Mouse (Mus musculus) heart, embryonic 12.5 days (tissue): ENCODE measurements at regions not wholly inside any gene's neighbourhood (a gene's known extent, or its start where the extent isn't known, plus 50 kb on each side); places are given as distances from the start of the nearest gene placed in this dataset.

Experiments used
- ATAC-seq: fragments of 200-750 bp; cut with Nextera tagmentation; 2 replicates; pipeline ENCODE4 v1.8.0; 2017; ENCODE audit warnings: moderate TSS enrichment, moderate library complexity; ENCODE audit not compliant: insufficient number of reproducible peaks, low FRiP score
- H3K27ac ChIP-seq: fragments of 300-500 bp; sonication (generic); 2 replicates; pipeline ENCODE4 v1.5.1; 2016; ENCODE audit warnings: mild to moderate bottlenecking, moderate library complexity; ENCODE audit not compliant: poor library complexity, severe bottlenecking
- H3K27me3 ChIP-seq: fragments of 300-500 bp; sonication (generic); replicated peaks from 2 replicates; pipeline ENCODE4 v1.6.1; 2016; ENCODE audit warnings: mild to moderate bottlenecking, moderate library complexity
- H3K36me3 ChIP-seq: fragments of 300-500 bp; sonication (generic); 2 replicates; pipeline ENCODE4 v1.6.1; 2016; ENCODE audit warnings: mild to moderate bottlenecking, moderate library complexity
- H3K4me1 ChIP-seq: fragments of 300-500 bp; sonication (generic); replicated peaks from 2 replicates; pipeline ENCODE4 v1.6.1; 2016; ENCODE audit warnings: mild to moderate bottlenecking
- H3K4me2 ChIP-seq: fragments of 300-500 bp; sonication (generic); 2 replicates; pipeline ENCODE4 v1.6.1; 2016; ENCODE audit warnings: mild to moderate bottlenecking, moderate library complexity
- H3K4me3 ChIP-seq: fragments of 300-500 bp; sonication (generic); 2 replicates; pipeline ENCODE4 v1.5.1; 2016; ENCODE audit warnings: mild to moderate bottlenecking
- H3K9ac ChIP-seq: fragments of 300-500 bp; sonication (generic); 2 replicates; pipeline ENCODE4 v1.6.1; 2016; ENCODE audit warnings: mild to moderate bottlenecking, moderate library complexity
- H3K9me3 ChIP-seq: fragments of 300-500 bp; sonication (generic); replicated peaks from 2 replicates; pipeline ENCODE4 v1.6.1; 2016; ENCODE audit warnings: mild to moderate bottlenecking, moderate library complexity
- WGBS: fragments of 180-500 bp; shearing (Covaris S2); methylation state at CpG from one replicate; pipeline ENCODE4 v1.1.7; 2016; 5-methylcytosine and 5-hydroxymethylcytosine counted together

- H3K9ac ChIP-seq: no peak overlapping the region
- H3K27ac ChIP-seq: no peak overlapping the region
- no peak overlapping the region for H3K4me3 ChIP-seq
- H3K4me1 ChIP-seq: no peaks in the 10 kb centered on the region
- 77% methylated on average over 6 of the region's 6 CpGs for WGBS
- H3K4me2 ChIP-seq: no peak overlapping the region
- H3K9me3 ChIP-seq: no peaks in the 10 kb centered on the region
- no peaks in the 10 kb centered on the region for H3K36me3 ChIP-seq
- ATAC-seq: no peak
- H3K27me3 ChIP-seq: no peaks in the 10 kb centered on the region
These were observed 616.1 kb downstream of the Bcl11a start for GRCm38 (mm10) chr11:24693926-24694325.

- no peaks in the 10 kb centered on the region for H3K36me3 ChIP-seq
- H3K4me2 ChIP-seq: no peak overlapping the region
- H3K4me3 ChIP-seq: no peak overlapping the region
- 56% methylated on average over 5 of the region's 5 CpGs for WGBS
- H3K27ac ChIP-seq: no peak overlapping the region
- no peak overlapping the region for H3K9ac ChIP-seq
- no peaks in the 10 kb centered on the region for H3K4me1 ChIP-seq
- no peak for ATAC-seq
- H3K9me3 ChIP-seq: no peaks in the 10 kb centered on the region
- no peaks in the 10 kb centered on the region for H3K27me3 ChIP-seq
These were observed 617.3 kb downstream of the Bcl11a start for GRCm38 (mm10) chr11:24695010-24695720.

GRCm38 (mm10) chr11:24696561-24696960, 618.7 kb downstream of the Bcl11a start:
- H3K27ac ChIP-seq: no peak overlapping the region
- ATAC-seq: no peak
- H3K27me3 ChIP-seq: no peaks in the 10 kb centered on the region
- H3K4me3 ChIP-seq: no peak overlapping the region
- H3K9ac ChIP-seq: no peak overlapping the region
- no peak overlapping the region for H3K4me2 ChIP-seq
- no peaks in the 10 kb centered on the region for H3K9me3 ChIP-seq
- WGBS: 64% methylated on average over 7 of the region's 7 CpGs
- no peaks in the 10 kb centered on the region for H3K4me1 ChIP-seq
- no peaks in the 10 kb centered on the region for H3K36me3 ChIP-seq

GRCm38 (mm10) chr11:24708790-24709189, 630.9 kb downstream of the Bcl11a start:
- no peak for ATAC-seq
- 84% methylated on average over 3 of the region's 3 CpGs for WGBS

GRCm38 (mm10) chr11:24716539-24717287, 638.9 kb downstream of the Bcl11a start:
- no peak overlapping the region for H3K9ac ChIP-seq
- no peak overlapping the region for H3K27ac ChIP-seq
- no peaks in the 10 kb centered on the region for H3K4me1 ChIP-seq
- no peaks in the 10 kb centered on the region for H3K36me3 ChIP-seq
- H3K9me3 ChIP-seq: no peaks in the 10 kb centered on the region
- no peaks in the 10 kb centered on the region for H3K27me3 ChIP-seq
- no peak overlapping the region for H3K4me3 ChIP-seq
- 79% methylated on average over 12 of the region's 12 CpGs for WGBS
- H3K4me2 ChIP-seq: no peak overlapping the region
- ATAC-seq: no peak

More at GRCm38 (mm10) chr11:24708790-24709189, 630.9 kb downstream of the Bcl11a start:
- no peaks in the 10 kb centered on the region for H3K9me3 ChIP-seq
- no peak overlapping the region for H3K4me2 ChIP-seq
- no peak overlapping the region for H3K4me3 ChIP-seq
- no peaks in the 10 kb centered on the region for H3K4me1 ChIP-seq
- no peaks in the 10 kb centered on the region for H3K27me3 ChIP-seq
- no peaks in the 10 kb centered on the region for H3K36me3 ChIP-seq
- H3K9ac ChIP-seq: no peak overlapping the region
- H3K27ac ChIP-seq: no peak overlapping the region

- H3K9me3 ChIP-seq: no peaks in the 10 kb centered on the region
- H3K27ac ChIP-seq: no peak overlapping the region
- H3K27me3 ChIP-seq: no peaks in the 10 kb centered on the region
- no peak overlapping the region for H3K9ac ChIP-seq
- H3K4me1 ChIP-seq: no peaks in the 10 kb centered on the region
- no peaks in the 10 kb centered on the region for H3K36me3 ChIP-seq
- no peak overlapping the region for H3K4me2 ChIP-seq
- H3K4me3 ChIP-seq: no peak overlapping the region
- ATAC-seq: no peak
- WGBS: 66% methylated on average over 5 of the region's 5 CpGs
These were observed 646.5 kb downstream of the Bcl11a start for GRCm38 (mm10) chr11:24724259-24724937.

GRCm38 (mm10) chr11:24726331-24726730, 648.5 kb downstream of the Bcl11a start:
- 34% methylated on average over 3 of the region's 3 CpGs for WGBS

GRCm38 (mm10) chr11:24727404-24727803, 649.5 kb downstream of the Bcl11a start:
- H3K4me1 ChIP-seq: no peaks in the 10 kb centered on the region
- no peak overlapping the region for H3K9ac ChIP-seq
- H3K27ac ChIP-seq: no peak overlapping the region
- H3K9me3 ChIP-seq: no peaks in the 10 kb centered on the region
- 27% methylated on average over 1 of the region's 1 CpGs for WGBS
- no peak overlapping the region for H3K4me2 ChIP-seq
- ATAC-seq: no peak
- no peaks in the 10 kb centered on the region for H3K27me3 ChIP-seq
- no peak overlapping the region for H3K4me3 ChIP-seq
- no peaks in the 10 kb centered on the region for H3K36me3 ChIP-seq

More at GRCm38 (mm10) chr11:24726331-24726730, 648.5 kb downstream of the Bcl11a start:
- Histone ChIP-seq H3K4me2 (no peak overlapping the region), H3K9me3 (no peaks in the 10 kb centered on the region), H3K4me3 (no peak overlapping the region), H3K4me1 (no peaks in the 10 kb centered on the region), H3K27ac (no peak overlapping the region), H3K36me3 (no peaks in the 10 kb centered on the region), H3K27me3 (no peaks in the 10 kb centered on the region), H3K9ac (no peak overlapping the region)
- no peak for ATAC-seq

GRCm38 (mm10) chr11:24731431-24731830, 653.6 kb downstream of the Bcl11a start:
- no peaks in the 10 kb centered on the region for H3K4me1 ChIP-seq
- H3K4me2 ChIP-seq: no peak overlapping the region
- no peaks in the 10 kb centered on the region for H3K27me3 ChIP-seq
- no peak overlapping the region for H3K27ac ChIP-seq
- WGBS: 17% methylated on average over 1 of the region's 1 CpGs
- no peak overlapping the region for H3K4me3 ChIP-seq
- H3K9ac ChIP-seq: no peak overlapping the region
- ATAC-seq: no peak
- H3K9me3 ChIP-seq: no peaks in the 10 kb centered on the region
- no peaks in the 10 kb centered on the region for H3K36me3 ChIP-seq

GRCm38 (mm10) chr11:24739710-24740255, 661.9 kb downstream of the Bcl11a start:
- Histone ChIP-seq H3K4me3 (peak overlapping the region; percentile 36), H3K36me3 (no peaks in the 10 kb centered on the region), H3K27ac (no peak overlapping the region), H3K27me3 (no peaks in the 10 kb centered on the region), H3K9me3 (no peaks in the 10 kb centered on the region), H3K4me1 (peaks cover 6% of the 10 kb centered on the region; the same call in 1 of the 2 replicates), H3K9ac (peak overlapping the region; percentile 48; the same call in 1 of the 2 replicates), H3K4me2 (peak overlapping the region; percentile 77)
- WGBS: 10% methylated on average over 14 of the region's 14 CpGs
- no peak for ATAC-seq

- no peak overlapping the region for H3K4me2 ChIP-seq
- no peak for ATAC-seq
- H3K36me3 ChIP-seq: no peaks in the 10 kb centered on the region
- 66% methylated on average over 2 of the region's 2 CpGs for WGBS
- H3K9ac ChIP-seq: no peak overlapping the region
- H3K27ac ChIP-seq: no peak overlapping the region
- no peaks in the 10 kb centered on the region for H3K27me3 ChIP-seq
- H3K9me3 ChIP-seq: no peaks in the 10 kb centered on the region
- no peak overlapping the region for H3K4me3 ChIP-seq
- peaks cover 6% of the 10 kb centered on the region; the same call in 1 of the 2 replicates for H3K4me1 ChIP-seq
These were observed 662.6 kb downstream of the Bcl11a start for GRCm38 (mm10) chr11:24740466-24740865.
